Mouse (Mus musculus) hindbrain, embryonic 15.5 days (tissue): ENCODE data around the gene Mylip. TPM values are rescaled to one million over a fixed set of nuclear protein-coding genes. Genes with fewer than 3 reads are reported as not detected.
A peak's percentile ranks its signal among the peaks of the same experiment; 100 is the strongest.

Source experiments
- ATAC-seq: fragments of 200-750 bp; cut with Nextera tagmentation; 2 replicates; pipeline ENCODE4 v1.8.0; 2017; ENCODE audit warnings: low read depth, moderate number of reproducible peaks, moderate TSS enrichment; ENCODE audit not compliant: low FRiP score
- H3K27ac ChIP-seq: fragments of 300-500 bp; sonication (generic); replicated peaks from 2 replicates; pipeline ENCODE4 v1.5.1; 2015; ENCODE audit warnings: mild to moderate bottlenecking, inconsistent platforms
- H3K27me3 ChIP-seq: fragments of 300-500 bp; sonication (generic); 2 replicates; pipeline ENCODE4 v1.6.1; 2015; ENCODE audit warnings: control low read depth, inconsistent platforms
- H3K36me3 ChIP-seq: fragments of 300-500 bp; sonication (generic); 2 replicates; pipeline ENCODE4 v1.6.1; 2015; ENCODE audit warnings: control low read depth, inconsistent platforms
- H3K4me1 ChIP-seq: fragments of 300-500 bp; sonication (generic); replicated peaks from 2 replicates; pipeline ENCODE4 v1.6.1; 2015; ENCODE audit warnings: control low read depth, inconsistent platforms
- H3K4me2 ChIP-seq: fragments of 300-500 bp; sonication (generic); 2 replicates; pipeline ENCODE4 v1.6.1; 2015; ENCODE audit warnings: moderate library complexity, mild to moderate bottlenecking, inconsistent platforms
- H3K4me3 ChIP-seq: fragments of 300-500 bp; sonication (generic); 2 replicates; pipeline ENCODE4 v1.5.1; 2015; ENCODE audit warnings: mild to moderate bottlenecking, inconsistent platforms
- H3K9ac ChIP-seq: fragments of 300-500 bp; sonication (generic); 2 replicates; pipeline ENCODE4 v1.6.1; 2015; ENCODE audit warnings: inconsistent platforms
- H3K9me3 ChIP-seq: fragments of 300-500 bp; sonication (generic); 2 replicates; pipeline ENCODE4 v1.6.1; 2016; ENCODE audit warnings: control low read depth, inconsistent platforms
- WGBS: fragments of 180-500 bp; shearing (Covaris S2); methylation state at CpG from one replicate; pipeline ENCODE4 v1.1.7; 2015; 5-methylcytosine and 5-hydroxymethylcytosine counted together
- polyA plus RNA-seq: library from polyadenylated mRNA; unstranded; fragments of >200 nt; fragmentation: Nextera tagmentation; extraction: Ambion mirVana; gene quantifications from 2 replicates; pipeline ENCODE4 v1.2.1, GENCODE M21; 2015

Mylip gene
- polyA plus RNA-seq, 1 experiment from 2014 or later, result 7.3 TPM

GRCm38 (mm10) chr13:45374846-45375245 is 14.7 kb upstream of the Mylip start:
- Histone ChIP-seq H3K36me3 (no peaks in the 10 kb centered on the region), H3K27ac (no peak overlapping the region), H3K9me3 (no peaks in the 10 kb centered on the region), H3K4me3 (no peak overlapping the region), H3K9ac (no peak overlapping the region), H3K4me1 (no peaks in the 10 kb centered on the region), H3K4me2 (no peak overlapping the region), H3K27me3 (no peaks in the 10 kb centered on the region)
- 44% methylated on average over 6 of the region's 6 CpGs for WGBS
- ATAC-seq, result no peak

GRCm38 (mm10) chr13:45382208-45382607 is 7.3 kb upstream of the Mylip start:
- Histone ChIP-seq H3K9me3 (no peaks in the 10 kb centered on the region), H3K36me3 (no peaks in the 10 kb centered on the region), H3K4me1 (no peaks in the 10 kb centered on the region), H3K27me3 (no peaks in the 10 kb centered on the region), H3K27ac (no peak overlapping the region), H3K9ac (no peak overlapping the region), H3K4me2 (no peak overlapping the region), H3K4me3 (no peak overlapping the region)
- WGBS, result 83% methylated on average over 7 of the region's 7 CpGs
- ATAC-seq, result no peak

GRCm38 (mm10) chr13:45384636-45385035 is 4.9 kb upstream of the Mylip start:
- no peak for ATAC-seq
- H3K27ac ChIP-seq, result no peak overlapping the region
- no peaks in the 10 kb centered on the region for H3K36me3 ChIP-seq
- 0 out of 2 replicates have a peak, but pooled peaks cover 3% of the 10 kb centered on the region for H3K4me1 ChIP-seq
- WGBS, result 85% methylated on average over 2 of the region's 2 CpGs
- H3K4me2 ChIP-seq, result no peak overlapping the region
- H3K9ac ChIP-seq, result no peak overlapping the region
- no peak overlapping the region for H3K4me3 ChIP-seq
- no peaks in the 10 kb centered on the region for H3K9me3 ChIP-seq
- H3K27me3 ChIP-seq, result no peaks in the 10 kb centered on the region

GRCm38 (mm10) chr13:45385521-45385920 is 4.0 kb upstream of the Mylip start:
- H3K27me3 ChIP-seq, result no peaks in the 10 kb centered on the region
- no peak overlapping the region for H3K9ac ChIP-seq
- H3K4me2 ChIP-seq, result no peak overlapping the region
- no peaks in the 10 kb centered on the region for H3K9me3 ChIP-seq
- no peak for ATAC-seq
- no peak overlapping the region for H3K27ac ChIP-seq
- 94% methylated on average over 6 of the region's 6 CpGs for WGBS
- peaks cover 9% of the 10 kb centered on the region for H3K4me1 ChIP-seq
- no peak overlapping the region for H3K4me3 ChIP-seq
- no peaks in the 10 kb centered on the region for H3K36me3 ChIP-seq

- Histone ChIP-seq H3K27me3 (no peaks in the 10 kb centered on the region), H3K9ac (no peak overlapping the region), H3K36me3 (no peaks in the 10 kb centered on the region), H3K9me3 (no peaks in the 10 kb centered on the region), H3K4me1 (peaks cover 16% of the 10 kb centered on the region), H3K4me3 (no peak overlapping the region), H3K27ac (no peak overlapping the region), H3K4me2 (no peak overlapping the region)
- ATAC-seq, result no peak
- WGBS, result 89% methylated on average over 14 of the region's 14 CpGs
Measured at GRCm38 (mm10) chr13:45386253-45386652, 3.3 kb upstream of the Mylip start.

GRCm38 (mm10) chr13:45387231-45387630 is 2.3 kb upstream of the Mylip start:
- Histone ChIP-seq H3K4me3 (no peak overlapping the region), H3K27ac (no peak overlapping the region), H3K9me3 (no peaks in the 10 kb centered on the region), H3K27me3 (no peaks in the 10 kb centered on the region), H3K4me2 (no peak overlapping the region), H3K4me1 (peaks cover 24% of the 10 kb centered on the region), H3K9ac (no peak overlapping the region), H3K36me3 (no peaks in the 10 kb centered on the region)
- WGBS, result 94% methylated on average over 4 of the region's 4 CpGs
- no peak for ATAC-seq

- no peak overlapping the region for H3K27ac ChIP-seq
- no peak overlapping the region for H3K4me3 ChIP-seq
- H3K27me3 ChIP-seq, result no peaks in the 10 kb centered on the region
- no peak overlapping the region for H3K9ac ChIP-seq
- WGBS, result 79% methylated on average over 16 of the region's 16 CpGs
- no peaks in the 10 kb centered on the region for H3K36me3 ChIP-seq
- no peak for ATAC-seq
- H3K4me1 ChIP-seq, result peaks cover 28% of the 10 kb centered on the region
- H3K9me3 ChIP-seq, result no peaks in the 10 kb centered on the region
- H3K4me2 ChIP-seq, result no peak overlapping the region
Measured at GRCm38 (mm10) chr13:45388254-45388805, 1.2 kb upstream of the Mylip start.

GRCm38 (mm10) chr13:45388889-45389288 is 653 bp upstream of the Mylip start:
- Histone ChIP-seq H3K36me3 (no peaks in the 10 kb centered on the region), H3K4me3 (peak overlapping the region; percentile 72), H3K27me3 (no peaks in the 10 kb centered on the region), H3K9ac (0 out of 2 replicates have a peak overlapping the region, but pooled peaks have one; percentile 15), H3K27ac (0 out of 2 replicates have a peak overlapping the region, but pooled peaks have one; percentile 26), H3K4me1 (peaks cover 29% of the 10 kb centered on the region), H3K4me2 (peak overlapping the region; percentile 93), H3K9me3 (no peaks in the 10 kb centered on the region)
- no peak for ATAC-seq
- WGBS, result 40% methylated on average over 4 of the region's 4 CpGs

- no peaks in the 10 kb centered on the region for H3K27me3 ChIP-seq
- ATAC-seq, result peak; percentile 28; the same call in 1 of the 2 replicates
- H3K4me1 ChIP-seq, result peaks cover 37% of the 10 kb centered on the region
- 3% methylated on average over 25 of the region's 25 CpGs for WGBS
- H3K4me3 ChIP-seq, result peak overlapping the region; percentile 72
- H3K9me3 ChIP-seq, result no peaks in the 10 kb centered on the region
- peak overlapping the region; percentile 75 for H3K27ac ChIP-seq
- H3K9ac ChIP-seq, result peak overlapping the region; percentile 71
- H3K36me3 ChIP-seq, result no peaks in the 10 kb centered on the region
- peak overlapping the region; percentile 93 for H3K4me2 ChIP-seq
Measured at GRCm38 (mm10) chr13:45390312-45390961, 895 bp downstream of the Mylip start.

GRCm38 (mm10) chr13:45390962-45391853 is 1.7 kb downstream of the Mylip start:
- H3K36me3 ChIP-seq, result no peaks in the 10 kb centered on the region
- peak overlapping the region; percentile 72 for H3K4me3 ChIP-seq
- ATAC-seq, result no peak
- 61% methylated on average over 19 of the region's 19 CpGs for WGBS
- peaks cover 37% of the 10 kb centered on the region for H3K4me1 ChIP-seq
- no peaks in the 10 kb centered on the region for H3K27me3 ChIP-seq
- H3K27ac ChIP-seq, result no peak overlapping the region
- H3K9ac ChIP-seq, result no peak overlapping the region
- H3K9me3 ChIP-seq, result no peaks in the 10 kb centered on the region
- H3K4me2 ChIP-seq, result peak overlapping the region; percentile 93

GRCm38 (mm10) chr13:45391854-45392454 is 2.4 kb downstream of the Mylip start:
- H3K4me2 ChIP-seq, result peak overlapping the region; percentile 93
- H3K9ac ChIP-seq, result no peak overlapping the region
- H3K4me3 ChIP-seq, result peak overlapping the region; percentile 72; the same call in 1 of the 2 replicates
- H3K27ac ChIP-seq, result no peak overlapping the region
- ATAC-seq, result no peak
- H3K27me3 ChIP-seq, result no peaks in the 10 kb centered on the region
- 66% methylated on average over 9 of the region's 9 CpGs for WGBS
- H3K36me3 ChIP-seq, result no peaks in the 10 kb centered on the region
- no peaks in the 10 kb centered on the region for H3K9me3 ChIP-seq
- H3K4me1 ChIP-seq, result peaks cover 41% of the 10 kb centered on the region
